Mouse (Mus musculus) ZHBTc4 (cell line): ENCODE data around the gene Gm28079.
"Not testable (repeated sequence)": the region's sequence is repeated elsewhere in the genome, so short reads cannot be mapped to it uniquely, and the experiment has no call there.

Source experiments
- DNase-seq: peaks from one replicate; pipeline ENCODE4 v3.0.0-alpha.2; 2011; ENCODE audit warnings: low read depth, low spot score

Gm28079 gene

GRCm38 (mm10) chrY:70014799-70015198, at the start of gene Gm28079:
Gm28079 (minus strand) TSS chrY:70014899.
- DNase-seq = not testable (repeated sequence)
